Mouse (Mus musculus): ENCODE results near the gene Xkr8.

The Xkr8 gene

DNA sequence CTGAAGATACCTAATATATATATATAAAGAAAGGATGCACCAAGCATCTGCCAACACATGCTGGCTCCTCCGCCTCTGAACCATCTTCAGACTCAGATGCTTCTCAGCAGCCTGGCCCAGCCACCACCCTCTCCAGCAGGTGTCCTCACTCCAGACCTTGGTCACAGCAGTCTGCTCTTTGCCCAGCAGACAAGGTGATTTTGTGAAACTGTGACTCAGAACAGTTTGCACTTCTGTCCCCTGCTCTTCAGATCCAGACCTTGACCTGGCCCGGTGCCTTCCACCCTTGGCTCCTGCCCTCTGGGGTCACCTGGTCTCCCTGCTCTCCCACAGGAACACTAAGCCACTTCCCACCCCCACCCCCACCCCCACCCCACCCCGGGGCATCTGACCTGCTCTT is 3.5 kb upstream of the Xkr8 start:
- no peak for DNase-seq

DNA sequence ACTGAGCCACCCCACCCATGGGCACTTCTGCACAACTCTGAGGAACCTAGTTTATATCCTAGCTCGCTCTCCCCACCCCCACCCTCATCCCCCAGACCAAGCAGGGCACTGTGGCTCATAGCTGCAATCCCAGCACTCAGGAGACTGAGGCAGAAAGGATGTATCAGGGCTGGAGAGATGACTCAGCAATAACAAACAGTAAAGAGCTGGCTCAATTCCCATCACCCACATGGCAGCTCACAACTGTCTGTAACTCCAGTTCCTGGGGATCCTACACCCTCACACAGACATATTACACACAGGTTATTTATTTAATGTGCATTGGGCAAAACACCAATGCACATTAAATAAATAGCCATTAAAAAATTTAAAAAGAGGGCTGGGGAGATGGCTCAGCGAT is 3.0 kb upstream of the Xkr8 start:
- no peak for DNase-seq

DNA sequence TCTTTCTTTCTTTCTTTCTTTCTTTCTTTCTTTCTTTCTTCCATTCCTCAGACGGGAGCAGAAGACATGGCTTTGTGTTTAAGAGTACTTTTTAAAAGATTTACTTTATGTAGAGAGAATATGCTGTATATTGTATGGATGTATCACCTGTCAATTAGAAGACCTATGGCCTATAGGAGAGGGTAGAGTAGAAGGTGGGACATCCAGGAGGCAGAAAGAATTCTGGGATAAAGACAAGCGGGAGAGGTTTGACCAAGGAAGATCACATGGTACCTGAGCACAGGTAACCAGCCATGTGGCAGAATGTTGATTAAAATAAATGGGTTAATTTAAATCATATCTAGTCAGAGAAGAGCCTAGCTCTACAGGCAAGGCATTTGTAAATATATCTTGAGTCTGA is 2.4 kb upstream of the Xkr8 start:
- no peak for DNase-seq

DNA sequence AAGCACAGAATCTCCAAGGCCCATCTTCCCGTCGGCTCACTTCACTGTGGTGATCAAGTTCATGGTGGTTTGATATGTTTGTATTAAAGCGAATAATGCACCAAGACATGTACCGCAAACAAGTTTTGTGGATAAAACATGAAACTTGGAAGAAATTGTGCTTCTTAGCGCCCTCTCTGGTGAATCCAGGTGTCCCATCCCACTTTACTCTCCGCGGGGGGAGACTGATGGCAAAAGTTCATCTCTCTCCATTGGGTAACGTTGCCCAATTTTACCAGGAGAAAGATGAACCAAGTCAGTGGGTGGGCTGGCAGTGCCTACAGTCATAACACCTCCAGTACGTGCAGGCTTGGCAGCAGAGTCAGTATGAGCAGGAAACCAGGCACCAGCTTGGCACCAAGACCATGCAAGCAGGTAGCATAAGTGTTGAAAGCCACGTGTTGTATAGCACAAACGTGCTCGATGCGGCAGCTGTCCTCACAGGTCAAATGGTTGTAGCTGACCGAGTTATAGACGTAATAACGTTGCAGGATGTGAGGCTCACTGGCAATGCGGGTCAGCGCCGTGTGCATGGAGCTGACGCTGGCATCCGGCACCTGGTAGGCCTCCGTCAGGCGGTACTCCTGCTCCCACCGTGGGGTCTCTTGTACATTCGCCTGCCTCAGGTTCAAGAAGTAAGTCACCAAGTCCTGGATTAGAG is 875 bp upstream of the Xkr8 start:
- no peak for DNase-seq

DNA sequence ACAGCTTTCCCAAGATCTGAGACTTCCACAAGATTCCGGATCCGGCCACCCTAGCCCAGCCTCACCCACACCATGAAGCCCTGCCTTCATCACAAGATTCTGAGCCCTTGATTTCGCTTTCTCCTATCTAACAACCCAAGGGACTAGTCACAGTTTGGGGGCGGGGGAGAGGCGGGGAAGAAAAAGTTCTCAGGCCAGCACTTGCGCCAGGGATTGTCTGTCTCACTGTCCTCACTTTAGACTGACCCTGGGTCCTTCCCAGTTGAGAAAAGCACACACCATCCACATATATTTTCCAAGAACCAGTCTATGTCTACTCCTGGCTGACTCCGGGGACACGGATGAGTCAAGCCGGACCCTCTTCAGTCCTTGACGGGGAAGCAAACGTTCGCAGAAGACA is 730 bp downstream of the Xkr8 start:
- DNase-seq = no peak

DNA sequence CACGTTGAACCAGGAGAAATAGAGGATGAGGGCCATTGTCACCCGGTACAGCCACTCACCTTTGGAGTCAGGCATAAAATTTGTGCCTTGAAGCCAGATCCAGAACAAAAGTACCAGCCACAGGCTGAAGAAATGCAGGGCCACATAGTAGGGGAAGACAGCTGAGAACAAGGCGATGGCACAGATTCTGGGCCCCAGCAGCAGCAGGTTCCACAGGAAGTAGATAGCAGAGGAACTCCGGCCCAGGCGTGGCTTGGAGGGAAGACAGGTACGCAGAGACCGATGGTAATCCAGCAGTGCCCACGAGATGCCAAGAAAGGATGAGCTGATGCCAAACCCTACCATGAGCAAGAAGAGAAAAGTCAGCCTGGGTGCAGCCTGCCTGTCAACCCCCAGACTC is 4.1 kb downstream of the Xkr8 start:
- DNase-seq = peak; percentile 36

DNA sequence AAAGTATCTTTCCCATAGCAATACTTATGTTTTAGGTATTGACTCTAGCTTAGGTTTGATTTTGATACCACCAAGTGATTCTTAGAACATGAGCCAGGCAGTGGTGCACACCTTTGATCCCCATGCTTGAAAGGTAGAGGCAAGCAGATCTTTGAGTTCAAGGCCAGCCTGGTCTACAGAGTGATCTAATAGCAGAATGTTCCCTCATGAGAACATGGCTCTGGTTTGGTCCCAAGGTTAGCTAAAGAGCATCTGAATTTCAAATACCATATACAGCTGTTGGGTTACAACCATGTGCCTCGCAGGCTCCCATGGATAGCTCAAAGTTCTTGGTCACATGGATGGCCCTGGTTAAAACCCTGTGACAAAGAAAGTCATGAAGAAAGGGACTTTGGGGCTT is 14.1 kb downstream of the Xkr8 start:
- no peak for DNase-seq

DNA sequence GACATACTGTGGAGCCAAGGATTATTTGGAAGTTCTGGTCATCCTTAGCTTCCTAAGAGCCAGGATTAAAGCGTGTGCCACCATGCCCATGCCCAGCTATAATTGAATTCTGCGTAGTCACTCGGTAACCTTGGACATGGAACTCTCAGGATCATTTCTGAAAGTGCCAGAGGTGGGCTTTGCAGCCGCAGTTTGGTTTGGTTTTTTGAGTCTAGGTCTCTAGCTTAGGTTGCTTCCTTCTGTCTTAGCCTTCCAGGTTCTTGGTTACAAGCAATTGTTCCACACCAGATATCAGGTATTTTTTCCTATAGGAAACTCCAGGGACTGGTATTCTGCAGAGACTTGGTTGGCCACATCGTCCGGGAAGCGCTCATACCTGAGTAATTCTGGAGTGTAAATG is 19.2 kb downstream of the Xkr8 start:
- DNase-seq = no peak

DNA sequence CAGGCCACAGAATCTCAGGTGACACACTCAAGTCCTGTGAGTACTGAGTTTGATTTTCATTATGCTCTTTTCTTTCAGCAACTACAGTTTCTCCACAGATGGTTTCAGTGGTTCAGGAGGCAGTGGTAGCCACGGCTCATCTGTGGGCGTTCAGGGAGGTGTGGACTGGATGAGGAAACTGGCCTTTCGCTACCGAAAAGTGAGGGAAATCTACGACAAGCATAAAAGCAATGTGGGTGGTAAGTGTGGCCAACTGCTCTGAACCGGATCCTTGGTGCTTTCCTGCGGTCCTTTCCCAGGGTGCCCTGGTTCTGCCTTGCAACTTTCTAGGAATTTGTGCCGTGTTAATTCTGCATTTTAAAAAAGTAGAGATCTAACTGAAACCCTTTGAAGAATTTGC is 25.5 kb downstream of the Xkr8 start:
- no peak for DNase-seq

DNA sequence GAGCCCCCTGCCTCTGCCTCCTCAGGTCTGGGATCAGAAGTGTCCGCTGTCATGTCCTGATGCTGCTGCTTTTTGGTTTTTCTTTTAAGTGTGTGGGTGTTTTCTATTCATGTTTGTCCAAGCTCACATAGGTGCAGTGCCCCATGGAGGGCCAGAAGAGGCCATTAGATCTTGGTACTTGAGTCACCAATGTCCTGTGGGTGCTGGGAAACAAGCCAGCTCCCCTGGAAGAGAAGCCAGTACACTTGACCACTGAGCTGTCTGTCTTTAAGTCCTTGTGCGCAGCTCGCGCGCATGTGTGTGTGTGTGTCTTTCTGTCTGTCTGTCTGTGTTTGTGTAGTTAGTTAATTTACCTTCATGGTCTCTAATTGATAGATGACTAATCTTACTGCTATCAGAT is 30.3 kb downstream of the Xkr8 start:
- DNase-seq = no peak

DNA sequence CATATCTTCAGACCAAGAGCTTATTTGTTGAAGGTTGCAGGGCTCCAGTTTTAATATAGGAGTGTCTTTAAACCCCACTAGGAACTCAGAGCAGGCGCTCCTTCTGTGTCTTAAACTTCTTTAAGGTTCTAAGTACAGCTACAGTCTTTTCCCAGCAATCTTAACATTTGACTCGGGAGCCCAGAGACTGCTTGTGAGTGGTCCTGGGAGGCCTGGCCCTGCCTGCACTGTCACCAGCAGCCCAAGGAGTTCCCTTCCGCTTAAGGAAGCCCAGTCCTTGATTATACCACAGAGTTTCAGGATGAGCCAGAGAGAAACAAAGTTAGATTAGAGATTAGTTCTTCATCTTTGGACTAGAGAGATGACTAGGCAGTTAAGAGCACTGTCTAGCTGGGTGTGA is 39.0 kb downstream of the Xkr8 start:
- DNase-seq = no peak

DNA sequence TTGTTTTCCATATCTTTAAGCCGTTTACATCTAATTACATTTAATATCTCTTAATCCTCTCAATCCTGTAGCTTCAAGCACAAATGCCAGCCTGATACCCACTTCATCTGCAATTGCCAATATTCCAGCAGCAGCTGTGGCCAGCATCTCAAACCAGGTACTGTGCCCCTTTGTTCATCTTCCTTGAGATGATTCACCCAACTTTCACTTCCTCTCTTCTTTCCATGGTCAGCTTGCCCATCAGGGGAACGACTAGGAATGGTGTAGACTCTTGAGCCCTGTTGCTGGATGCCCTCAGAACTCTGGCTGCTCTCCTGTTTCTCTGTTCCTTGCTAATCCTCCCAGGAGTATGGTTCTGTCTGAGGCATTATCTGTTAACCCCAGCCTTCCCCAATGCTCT is 42.7 kb downstream of the Xkr8 start:
- DNase-seq = no peak

DNA sequence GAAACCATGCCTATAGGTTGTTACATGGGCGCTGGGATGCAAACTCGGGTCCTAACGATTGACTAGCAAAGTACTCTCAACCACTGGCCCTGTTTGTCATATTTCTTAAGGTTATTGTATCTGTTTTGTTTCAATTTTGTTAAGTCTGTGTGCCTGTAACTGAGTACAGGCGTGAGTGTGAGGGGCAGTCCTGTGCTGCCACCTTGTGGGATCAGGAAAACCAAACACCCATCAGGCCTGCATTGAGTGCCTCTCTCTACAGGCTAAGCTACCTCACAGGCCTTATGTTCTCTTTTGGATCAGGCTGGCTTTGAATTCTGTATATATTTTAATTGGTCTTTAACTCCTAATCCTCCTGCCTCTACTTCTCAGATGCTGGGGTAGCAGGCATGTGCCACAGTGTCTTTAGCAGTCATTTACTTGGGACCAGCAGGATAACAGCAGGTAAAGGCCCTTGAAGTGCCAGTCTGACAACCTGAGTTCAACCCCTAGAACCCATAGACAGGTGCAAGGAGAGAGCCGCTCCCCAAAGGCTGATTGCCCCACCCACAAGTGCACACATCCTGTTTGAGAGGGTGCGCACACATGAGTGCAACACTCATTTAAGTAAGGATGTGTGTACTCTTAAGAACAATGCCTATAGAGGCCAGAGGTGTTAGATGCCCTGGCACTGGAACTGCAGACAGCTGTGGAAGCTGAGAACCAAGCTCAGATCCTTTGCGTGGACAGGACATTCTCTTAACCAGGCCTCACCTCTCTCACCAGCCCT is 55.4 kb downstream of the Xkr8 start:
- DNase-seq = peak; percentile 47
